ENCODE assay signal across 18 mouse cellular contexts in the genomic region with DNA sequence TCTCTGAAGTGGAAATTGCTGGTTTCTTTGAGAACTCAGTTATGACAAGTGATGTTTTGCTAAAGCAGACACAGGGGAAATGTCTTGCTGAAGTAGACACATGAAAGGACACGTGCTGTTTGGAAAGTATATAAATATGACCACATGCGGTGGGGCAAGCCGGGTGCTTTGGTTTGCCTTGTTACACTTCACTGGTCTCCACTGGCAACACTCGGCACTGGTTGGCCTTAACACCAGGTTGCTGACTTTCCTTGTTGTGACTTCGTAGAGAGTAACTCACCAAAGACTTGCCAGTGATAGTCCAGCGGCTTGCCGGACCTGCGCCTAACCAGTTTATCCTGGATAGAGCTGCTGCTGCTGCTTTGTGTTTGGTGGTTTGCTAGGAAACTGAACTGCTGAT. TPM values are rescaled to one million over a fixed set of nuclear protein-coding genes. Genes with fewer than 3 reads are reported as not detected.
DNase-seq lines count a peak whose midpoint lies in the region; ATAC-seq lines count a peak whose summit lies in the region.
"Had no signal": no experiment of that assay in that cellular context is flagged by ENCODE, and none has a peak within 500 bp of the region (broad histone marks: within the 10 kb centered on the region; RNA-seq: fewer than 3 reads in every experiment).

No protein-coding gene starts in this region.

- peak; percentile 21 for DNase-seq in forebrain, embryonic 11.5 days (ENCODE audit: low spot score)
- DNase-seq in forebrain, embryonic 10.5 days (ENCODE audit: extremely low spot score, low spot score), result no peak
- peak; percentile 65 to 77 for DNase-seq in kidney, adult 8-10 months
- no peak for DNase-seq in kidney, postnatal 10 days
- DNase-seq in lung, postnatal 25 days (ENCODE audit: low spot score), result peak; percentile 27
- no peak for DNase-seq in lung, postnatal 4 days
- peak; percentile 56 to 76 for DNase-seq in kidney, postnatal 36 days
- no peak for DNase-seq in thymus, postnatal 36 days
- DNase-seq: adrenal gland, postnatal 14 days; cerebellum, adult 8-10 months; cerebellum, postnatal 36 days; right cerebral cortex, adult 18-20 months had no signal

- no peaks in the 10 kb centered on the region for H3K27me3 ChIP-seq in forebrain, embryonic 11.5 days (ENCODE audit: control insufficient read depth, insufficient read depth, low read length)
- H3K27me3 ChIP-seq in forebrain, embryonic 10.5 days (ENCODE audit: poor library complexity, severe bottlenecking), result no peaks in the 10 kb centered on the region
- H3K27me3 ChIP-seq: forebrain, embryonic 15.5 days; midbrain, embryonic 15.5 days; neural tube, embryonic 13.5 days had no signal

- no peaks in the 10 kb centered on the region for H3K9me3 ChIP-seq in forebrain, embryonic 11.5 days (ENCODE audit: control insufficient read depth, low read length)
- H3K9me3 ChIP-seq in forebrain, embryonic 10.5 days, result no peaks in the 10 kb centered on the region
- H3K9me3 ChIP-seq: forebrain, embryonic 15.5 days; heart, embryonic 10.5 days; midbrain, embryonic 15.5 days; neural tube, embryonic 13.5 days had no signal

- H3K27ac ChIP-seq in forebrain, embryonic 11.5 days (ENCODE audit: low read depth, low read length), result no peak overlapping the region
- H3K27ac ChIP-seq in forebrain, embryonic 10.5 days, result no peak overlapping the region
- H3K27ac ChIP-seq: forebrain, embryonic 15.5 days; heart, embryonic 10.5 days; hindbrain, postnatal 0 days; midbrain, embryonic 15.5 days; neural tube, embryonic 13.5 days had no signal

- no peak overlapping the region for H3K9ac ChIP-seq in forebrain, embryonic 11.5 days (ENCODE audit: low read length)
- H3K9ac ChIP-seq: forebrain, embryonic 15.5 days; midbrain, embryonic 15.5 days; neural tube, embryonic 13.5 days had no signal

- no peaks in the 10 kb centered on the region for H3K4me1 ChIP-seq in forebrain, embryonic 11.5 days (replicated peaks; ENCODE audit: control insufficient read depth, insufficient read depth, low read length)
- no peaks in the 10 kb centered on the region for H3K4me1 ChIP-seq in forebrain, embryonic 10.5 days
- H3K4me1 ChIP-seq: forebrain, embryonic 15.5 days; midbrain, embryonic 15.5 days; neural tube, embryonic 13.5 days had no signal

- 87% methylated on average over 8 of the region's 8 CpGs for WGBS in forebrain, embryonic 11.5 days
- 93% methylated on average over 8 of the region's 8 CpGs for WGBS in forebrain, embryonic 10.5 days

- ATAC-seq in forebrain, embryonic 11.5 days (replicated peaks; ENCODE audit: low FRiP score), result no peak
- ATAC-seq: forebrain, embryonic 15.5 days; hindbrain, postnatal 0 days; intestine, embryonic 16.5 days; midbrain, embryonic 15.5 days had no signal

- H3K36me3 ChIP-seq in forebrain, embryonic 11.5 days (ENCODE audit: control insufficient read depth, insufficient read depth, low read length), result no peaks in the 10 kb centered on the region
- H3K36me3 ChIP-seq in forebrain, embryonic 10.5 days (replicated peaks), result no peaks in the 10 kb centered on the region
- H3K36me3 ChIP-seq: forebrain, embryonic 15.5 days had no signal

- H3K4me3 ChIP-seq in forebrain, embryonic 11.5 days (ENCODE audit: low read depth, low read length), result no peak overlapping the region
- no peak overlapping the region for H3K4me3 ChIP-seq in forebrain, embryonic 10.5 days
- H3K4me3 ChIP-seq: forebrain, embryonic 15.5 days; heart, embryonic 10.5 days; midbrain, embryonic 15.5 days; neural tube, embryonic 13.5 days had no signal

- H3K4me2 ChIP-seq in forebrain, embryonic 11.5 days (ENCODE audit: low read depth, low read length, severe bottlenecking), result no peak overlapping the region
- H3K4me2 ChIP-seq: forebrain, embryonic 15.5 days; midbrain, embryonic 15.5 days; neural tube, embryonic 13.5 days had no signal

RNA-seq across cellular contexts. Expression of gene Entpd5, which starts 20.7 kb away (rescaled TPM):
- polyA plus RNA-seq in forebrain, embryonic 11.5 days (2014; fragmentation: Nextera tagmentation; extraction: Ambion mirVana), result 11.9 and 12.3 TPM in 2 replicates
- polyA plus RNA-seq in forebrain, embryonic 10.5 days (2016; fragmentation: Nextera tagmentation; extraction: Ambion mirVana), result 9.9 and 10.3 TPM in 2 replicates

RNA-seq across cellular contexts. Expression of gene Bbof1, which starts 20.8 kb away (rescaled TPM):
- polyA plus RNA-seq in forebrain, embryonic 11.5 days (2014; fragmentation: Nextera tagmentation; extraction: Ambion mirVana), result 1.5 and 2.1 TPM in 2 replicates
- polyA plus RNA-seq in forebrain, embryonic 10.5 days (2016; fragmentation: Nextera tagmentation; extraction: Ambion mirVana), result 0.92 and 0.98 TPM in 2 replicates

RNA-seq across cellular contexts. Expression of gene Fam161b, which starts 26.5 kb away (rescaled TPM):
- polyA plus RNA-seq in forebrain, embryonic 11.5 days (2014; fragmentation: Nextera tagmentation; extraction: Ambion mirVana), result 8.0 and 8.3 TPM in 2 replicates
- 4.7 and 5.6 TPM in 2 replicates for polyA plus RNA-seq in forebrain, embryonic 10.5 days (2016; fragmentation: Nextera tagmentation; extraction: Ambion mirVana)

RNA-seq across cellular contexts. Expression of gene Coq6, which starts 26.6 kb away (rescaled TPM):
- polyA plus RNA-seq in forebrain, embryonic 11.5 days (2014; fragmentation: Nextera tagmentation; extraction: Ambion mirVana), result 40.3 and 46.2 TPM in 2 replicates
- 46.8 and 49.2 TPM in 2 replicates for polyA plus RNA-seq in forebrain, embryonic 10.5 days (2016; fragmentation: Nextera tagmentation; extraction: Ambion mirVana)

RNA-seq across cellular contexts. Expression of gene Rnf113a2, which starts 28.9 kb away (rescaled TPM):
- 23.9 and 29.2 TPM in 2 replicates for polyA plus RNA-seq in forebrain, embryonic 11.5 days (2014; fragmentation: Nextera tagmentation; extraction: Ambion mirVana)
- 23.9 and 25.6 TPM in 2 replicates for polyA plus RNA-seq in forebrain, embryonic 10.5 days (2016; fragmentation: Nextera tagmentation; extraction: Ambion mirVana)

Comparison
In these comparisons a context has a peak if more than half of its experiments do, and no peak if none do; other contexts are left out.
1. DNase-seq: peak in forebrain, embryonic 11.5 days (single experiment), kidney, adult 8-10 months (2 of 2), lung, postnatal 25 days (single experiment) and kidney, postnatal 36 days (2 of 2); none in forebrain, embryonic 10.5 days (single experiment), kidney, postnatal 10 days (single experiment), lung, postnatal 4 days (0 of 2) and thymus, postnatal 36 days (0 of 2).